Mouse (Mus musculus): ENCODE data around the gene Cnnm2.

- TF ChIP-seq CHD2 (IDR thresholded peaks at IDR 0.05; ENCODE audit: low read depth, low read length) (no peak), ZC3H11A (IDR thresholded peaks at IDR 0.05; ENCODE audit: borderline replicate concordance, low read depth, low read length) (no peak), MAFK (IDR thresholded peaks at IDR 0.05; ENCODE audit: insufficient read depth, low read depth, low read length) (no peak)
Measured at GRCm38 (mm10) chr19:46762992-46763342, 1.6 kb downstream of the Cnnm2 start.

All from ES-E14 (cell line).